Mouse (Mus musculus): ENCODE data around the gene Cfap36.

GRCm38 (mm10) chr11:29239353-29239752, 7.9 kb downstream of the Cfap36 start:
- no peak for TF ChIP-seq CTCF (IDR thresholded peaks at IDR 0.05; ENCODE audit: insufficient read depth, low read depth, low read length)
- TF ChIP-seq POLR2A (IDR thresholded peaks at IDR 0.05; ENCODE audit: insufficient read depth, low read depth, low read length): no peak
